Mouse (Mus musculus) myocyte (in vitro differentiated cells): ENCODE measurements around the gene Cyfip2. TPM values are rescaled to one million over a fixed set of nuclear protein-coding genes. Genes with fewer than 3 reads are reported as not detected.

Source experiments
- H3K27me3 ChIP-seq: one replicate; pipeline ENCODE4 v1.6.1; 2011; ENCODE audit not compliant: control insufficient read depth, insufficient read depth, insufficient read length
- H3K36me3 ChIP-seq: one replicate; pipeline ENCODE4 v1.6.1; 2011; ENCODE audit not compliant: control insufficient read depth, insufficient read depth
- H3K4me2 ChIP-seq: one replicate; pipeline ENCODE4 v1.6.1; 2011; ENCODE audit warnings: low read depth, control low read depth
- H3K4me3 ChIP-seq: one replicate; pipeline ENCODE4 v1.5.1; 2011; ENCODE audit warnings: mild to moderate bottlenecking, control low read depth, moderate library complexity
- H3K79me2 ChIP-seq: one replicate; pipeline ENCODE4 v1.6.1; 2011; ENCODE audit not compliant: control insufficient read depth, insufficient read depth
- H3ac ChIP-seq: one replicate; pipeline ENCODE4 v1.6.1; 2011; ENCODE audit not compliant: control insufficient read depth, insufficient read length
- CEBPB ChIP-seq: IDR thresholded peaks from 2 replicates; pipeline ENCODE4 v1.6.1; 2011; ENCODE audit warnings: mild to moderate bottlenecking, moderate library complexity; ENCODE audit not compliant: poor library complexity, insufficient read depth, severe bottlenecking
- E2F4 ChIP-seq: IDR thresholded peaks from one replicate; pipeline ENCODE4 v1.6.1; 2011; ENCODE audit warnings: mild to moderate bottlenecking, control low read depth, moderate library complexity; ENCODE audit not compliant: insufficient read depth
- MAX ChIP-seq: IDR thresholded peaks from one replicate; pipeline ENCODE4 v1.6.1; 2011; ENCODE audit warnings: low read depth, mild to moderate bottlenecking, control low read depth
- MYOD1 ChIP-seq, 3 experiments: IDR thresholded peaks; one replicate each; pipeline ENCODE4 v1.6.1; 2011; ENCODE audit warnings: control low read depth in 2 of 3, low read depth in 2 of 3, mild to moderate bottlenecking in 2 of 3, moderate library complexity in 1 of 3; ENCODE audit not compliant: insufficient read length in 2 of 3, control insufficient read depth in 1 of 3
- MYOG ChIP-seq, 3 experiments: IDR thresholded peaks; one replicate each; pipeline ENCODE4 v1.6.1; 2011; ENCODE audit warnings: control low read depth in 2 of 3, low read depth in 2 of 3, mild to moderate bottlenecking in 2 of 3; ENCODE audit not compliant: insufficient read length in 2 of 3, control insufficient read depth in 1 of 3, insufficient read depth in 1 of 3
- POLR2A ChIP-seq: IDR thresholded peaks from one replicate; pipeline ENCODE4 v1.6.1; 2011; ENCODE audit warnings: low read depth, mild to moderate bottlenecking, control low read depth, moderate library complexity; ENCODE audit not compliant: insufficient read length
- POLR2AphosphoS2 ChIP-seq: IDR thresholded peaks from one replicate; pipeline ENCODE4 v1.6.1; 2011; ENCODE audit warnings: low read depth, control low read depth; ENCODE audit not compliant: insufficient read length
- REST ChIP-seq: IDR thresholded peaks from one replicate; pipeline ENCODE4 v1.6.1; 2011; ENCODE audit warnings: mild to moderate bottlenecking, control low read depth, moderate library complexity; ENCODE audit not compliant: insufficient read depth, insufficient read length
- SRF ChIP-seq: IDR thresholded peaks from one replicate; pipeline ENCODE4 v1.6.1; 2011; ENCODE audit warnings: low read depth; ENCODE audit not compliant: control insufficient read depth, insufficient read length
- TCF12 ChIP-seq: IDR thresholded peaks from one replicate; pipeline ENCODE4 v1.6.1; 2011; ENCODE audit warnings: mild to moderate bottlenecking, control low read depth; ENCODE audit not compliant: poor library complexity, insufficient read depth, severe bottlenecking
- TCF3 ChIP-seq: IDR thresholded peaks from one replicate; pipeline ENCODE4 v1.6.1; 2011; ENCODE audit warnings: low read depth, control low read depth; ENCODE audit not compliant: insufficient read length
- USF1 ChIP-seq: IDR thresholded peaks from one replicate; pipeline ENCODE4 v1.6.1; 2011; ENCODE audit warnings: low read depth, mild to moderate bottlenecking, control low read depth, moderate library complexity
- polyA plus RNA-seq: library from polyadenylated mRNA; unstranded; fragments of >200 nt; fragmentation: generic; extraction: Trizol; gene quantifications from one replicate; pipeline ENCODE4 v1.2.1, GENCODE M21; 2012; ENCODE audit warnings: missing spikeins

Gene Cyfip2
- polyA plus RNA-seq, 1 experiment: 16.9 TPM

DNA sequence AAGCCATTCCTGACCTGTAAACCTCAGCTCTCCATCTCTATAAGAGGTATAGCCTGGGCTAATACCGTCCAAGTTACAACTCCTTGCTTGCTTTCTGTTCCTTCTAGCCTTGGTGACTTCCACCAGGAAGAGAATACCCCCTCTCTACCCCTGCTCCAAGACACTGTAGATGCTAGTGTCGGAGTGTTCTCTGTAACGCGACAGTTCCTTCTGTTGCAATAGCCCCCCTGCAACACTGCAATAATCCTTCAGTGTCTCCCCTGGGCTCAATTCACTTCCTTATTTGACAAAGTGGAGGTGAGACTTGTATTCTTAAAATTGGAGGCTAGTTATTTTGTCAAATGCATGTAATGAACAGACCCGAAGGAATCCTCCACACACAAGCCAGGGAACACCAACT is 166.0 kb downstream of the Cyfip2 start:
- H3K36me3 ChIP-seq: peaks cover 37% of the 10 kb centered on the region
- H3K4me3 ChIP-seq: no peak overlapping the region
- TF ChIP-seq TCF12 (no peak), USF1 (no peak), CEBPB (no peak), MYOG (IDR thresholded peaks at IDR 0.05; ENCODE audit: control insufficient read depth in 1 of 3, insufficient read depth in 1 of 3, insufficient read length in 2 of 3, low read depth in 2 of 3) (no peak), POLR2AphosphoS2 (peak; percentile 68), POLR2A (peak; percentile 15), MAX (no peak), TCF3 (no peak), SRF (no peak), MYOD1 (IDR thresholded peaks at IDR 0.05; ENCODE audit: control insufficient read depth in 1 of 3, insufficient read length in 2 of 3, low read depth in 2 of 3) (no peak), REST (no peak), E2F4 (no peak)
- H3ac ChIP-seq: no peak overlapping the region
- H3K79me2 ChIP-seq: no peaks in the 10 kb centered on the region
- H3K27me3 ChIP-seq: no peaks in the 10 kb centered on the region
- H3K4me2 ChIP-seq: no peak overlapping the region

DNA sequence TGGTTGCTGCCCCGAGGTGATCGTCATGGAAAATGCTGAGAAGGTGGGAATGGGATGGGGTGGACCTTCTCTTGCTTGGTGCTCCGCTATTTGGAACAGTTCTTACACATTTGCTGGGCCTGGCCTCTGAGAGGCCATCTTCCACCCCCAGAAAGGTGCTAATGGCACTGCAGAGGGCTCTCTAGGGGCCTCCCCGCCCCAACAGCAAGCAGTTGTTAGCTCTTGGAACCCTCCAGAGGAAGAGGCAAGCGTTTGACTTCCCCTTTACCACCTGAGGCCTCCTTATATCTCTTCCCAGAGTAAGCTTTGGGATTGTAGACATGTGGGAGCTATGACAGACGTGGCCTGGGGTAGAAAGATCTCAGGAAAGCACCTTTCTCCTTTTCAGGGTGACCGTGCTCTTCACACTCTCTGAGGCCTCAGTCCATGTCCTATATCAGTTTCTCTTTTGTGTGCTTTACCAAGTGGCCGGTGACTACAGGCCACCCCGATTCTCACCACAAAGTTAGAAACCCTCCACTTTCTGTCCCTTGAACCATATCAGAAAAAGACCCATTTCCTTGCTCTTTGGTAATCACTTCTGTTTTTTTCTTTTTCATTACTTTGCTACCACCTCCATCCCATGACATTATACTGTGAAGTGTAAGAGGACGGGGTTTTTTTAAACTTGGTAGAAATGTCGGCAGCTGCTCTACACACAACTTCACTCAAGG is 167.3 kb downstream of the Cyfip2 start:
- Histone ChIP-seq H3K79me2 (no peaks in the 10 kb centered on the region), H3K36me3 (peaks cover 50% of the 10 kb centered on the region), H3K4me3 (no peak overlapping the region), H3ac (no peak overlapping the region), H3K4me2 (no peak overlapping the region), H3K27me3 (no peaks in the 10 kb centered on the region)
- TF ChIP-seq USF1 (no peak), POLR2AphosphoS2 (peak; percentile 9), SRF (no peak), POLR2A (no peak)

Other genes with a start within 250 kb of the Cyfip2 start
- 0.02 TPM for gene Nipal4, start 146.4 kb downstream of the Cyfip2 start, polyA plus RNA-seq
- 0.74 TPM for gene Fndc9, start 77.3 kb downstream of the Cyfip2 start, polyA plus RNA-seq
- gene Itk, start 76.7 kb upstream of the Cyfip2 start, polyA plus RNA-seq: 0.01 TPM
- 2.3 TPM for gene Fam71b, start 83.7 kb upstream of the Cyfip2 start, polyA plus RNA-seq
- gene Med7, start 124.1 kb upstream of the Cyfip2 start, polyA plus RNA-seq: 33.1 TPM
- gene Havcr2, start 142.1 kb upstream of the Cyfip2 start, polyA plus RNA-seq: 0.55 TPM
- not detected for gene Gm12169, start 211.4 kb upstream of the Cyfip2 start, polyA plus RNA-seq